Mouse (Mus musculus) thymus, adult 2 months (tissue): ENCODE measurements at regions not wholly inside any gene's neighbourhood (a gene's known extent, or its start where the extent isn't known, plus 50 kb on each side); places are given as distances from the start of the nearest gene placed in this dataset.

Experiments used
- CTCF ChIP-seq: fragments of 200-500 bp; IDR thresholded peaks from 2 replicates; pipeline ENCODE4 v1.5.1; 2012; ENCODE audit warnings: mild to moderate bottlenecking, control low read depth, low read length, moderate library complexity, borderline replicate concordance; ENCODE audit not compliant: control insufficient read depth, poor library complexity, insufficient read depth; ENCODE audit errors: extremely low read depth
- POLR2A ChIP-seq: fragments of 200-500 bp; IDR thresholded peaks from 2 replicates; pipeline ENCODE4 v1.6.1; 2012; ENCODE audit warnings: mild to moderate bottlenecking, low read length, control low read depth, moderate library complexity; ENCODE audit not compliant: control insufficient read depth, poor library complexity, insufficient read depth; ENCODE audit errors: extremely low read depth

DNA sequence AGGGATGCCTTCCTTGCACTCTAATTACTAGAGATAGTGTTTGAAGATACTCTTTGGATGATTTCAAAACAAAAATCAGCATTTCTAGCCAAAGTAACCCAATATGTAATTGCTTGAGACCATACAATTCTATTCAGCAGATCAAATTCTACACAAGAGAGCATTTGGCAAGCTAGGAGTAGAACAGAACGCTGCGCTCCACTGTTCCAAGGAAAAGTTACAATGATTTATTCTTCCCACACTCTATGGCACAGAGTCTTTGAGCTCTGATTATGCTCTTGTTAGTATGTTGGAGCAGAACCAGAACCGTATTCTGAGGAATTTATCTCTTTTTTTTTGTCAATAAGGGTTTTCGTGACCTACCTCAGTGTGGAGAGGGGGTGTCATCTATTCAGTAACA is 130.2 kb upstream of the Itga1 start:
- TF ChIP-seq POLR2A: no peak
- TF ChIP-seq CTCF: no peak
